Mouse (Mus musculus): ENCODE measurements around the gene Klc4. TPM values are rescaled to one million over a fixed set of nuclear protein-coding genes. Genes with fewer than 3 reads are reported as not detected.
A peak's percentile ranks its signal among the peaks of the same experiment; 100 is the strongest.

The Klc4 gene
- total and polyA plus RNA-seq, 3 experiments, result 5.4 to 9.5 TPM; not detected in 1

- Histone ChIP-seq H3K9ac (ENCODE audit: control insufficient read depth, low read depth, low read length, poor library complexity, severe bottlenecking) (peak overlapping the region; percentile 62), H3K4me3 (ENCODE audit: control insufficient read depth in 1 of 2, insufficient read depth in 1 of 2, low read depth in 2 of 2, low read length in 2 of 2) (peak overlapping the region; percentile 4 to 45; a peak in 3 of 4 replicates), H3K4me1 (ENCODE audit: control insufficient read depth in 1 of 2, insufficient read depth in 2 of 2, low read length in 2 of 2) (peaks cover 7 to 18% of the 10 kb centered on the region in 2 experiments; a peak in 3 of 4 replicates), H3K79me2 (ENCODE audit: control insufficient read depth, insufficient read depth, low read length, poor library complexity) (no peaks in the 10 kb centered on the region), H3K27ac (ENCODE audit: control insufficient read depth, low read depth, low read length) (peak overlapping the region; percentile 88), H3K27me3 (ENCODE audit: control insufficient read depth in 1 of 2, insufficient read depth in 2 of 2, low read length in 2 of 2) (no peaks in the 10 kb centered on the region; a peak in 1 of 4 replicates), H3K9me3 (replicated peaks; ENCODE audit: insufficient read depth, low read length) (no peaks in the 10 kb centered on the region), H3K36me3 (ENCODE audit: control insufficient read depth in 1 of 2, insufficient read depth in 2 of 2, low read length in 2 of 2) (peaks cover 0 to 6% of the 10 kb centered on the region in 2 experiments; a peak in 1 of 4 replicates)
- peak; percentile 76 for DNase-seq (ENCODE audit: low read depth, low spot score)
- peak; percentile 36 to 42; a peak in 3 of 4 replicates for TF ChIP-seq EP300 (IDR thresholded peaks at IDR 0.05; ENCODE audit: low read depth in 1 of 2, low read length in 2 of 2)
- peak; percentile 36; the same call in 1 of the 2 replicates for TF ChIP-seq KAT2A (conservative IDR thresholded peaks at IDR 0.05; ENCODE audit: low read depth, low read length)
- peak; percentile 47 for TF ChIP-seq GATA1 (IDR thresholded peaks at IDR 0.05; ENCODE audit: low read depth, low read length)
- TF ChIP-seq MXI1 (IDR thresholded peaks at IDR 0.05; ENCODE audit: low read depth, low read length), result peak; percentile 59
- no peak for TF ChIP-seq ZKSCAN1 (IDR thresholded peaks at IDR 0.05; ENCODE audit: low read depth, low read length)
- TF ChIP-seq TCF12 (IDR thresholded peaks at IDR 0.05; ENCODE audit: low read depth, low read length), result peak; percentile 19; the same call in 1 of the 2 replicates
- TF ChIP-seq RAD21 (IDR thresholded peaks at IDR 0.05; ENCODE audit: low read depth, low read length), result no peak
- TF ChIP-seq POLR2A (IDR thresholded peaks at IDR 0.05; ENCODE audit: control insufficient read depth in 1 of 2, insufficient read depth in 1 of 2, low read depth in 1 of 2, low read length in 2 of 2, poor library complexity in 1 of 2), result peak in 1 of 2 experiments; percentile 33; a peak in 1 of 4 replicates
- TF ChIP-seq SIN3A (IDR thresholded peaks at IDR 0.05; ENCODE audit: low read length), result no peak
- peak; percentile 33; the same call in 1 of the 2 replicates for TF ChIP-seq TBP (IDR thresholded peaks at IDR 0.05; ENCODE audit: low read depth, low read length)
- TF ChIP-seq RCOR1 (IDR thresholded peaks at IDR 0.05; ENCODE audit: low read depth, low read length), result peak; percentile 76; the same call in 1 of the 2 replicates
- TF ChIP-seq BHLHE40 (IDR thresholded peaks at IDR 0.05; ENCODE audit: borderline replicate concordance, low read depth, low read length), result 0 out of 2 replicates have a peak, but pooled peaks have one; percentile 6
- peak; percentile 49; the same call in 1 of the 2 replicates for TF ChIP-seq HCFC1 (IDR thresholded peaks at IDR 0.05; ENCODE audit: low read depth, low read length)
- 0 out of 2 replicates have a peak, but pooled peaks have one; percentile 58 for TF ChIP-seq UBTF (IDR thresholded peaks at IDR 0.05; ENCODE audit: borderline replicate concordance, insufficient read depth, low read depth, low read length)
- no peak for TF ChIP-seq ZC3H11A (IDR thresholded peaks at IDR 0.05; ENCODE audit: low read depth, low read length)
These were observed 56.9 kb downstream of the Klc4 start for GRCm38 (mm10) chr17:46588913-46589312.

DNA sequence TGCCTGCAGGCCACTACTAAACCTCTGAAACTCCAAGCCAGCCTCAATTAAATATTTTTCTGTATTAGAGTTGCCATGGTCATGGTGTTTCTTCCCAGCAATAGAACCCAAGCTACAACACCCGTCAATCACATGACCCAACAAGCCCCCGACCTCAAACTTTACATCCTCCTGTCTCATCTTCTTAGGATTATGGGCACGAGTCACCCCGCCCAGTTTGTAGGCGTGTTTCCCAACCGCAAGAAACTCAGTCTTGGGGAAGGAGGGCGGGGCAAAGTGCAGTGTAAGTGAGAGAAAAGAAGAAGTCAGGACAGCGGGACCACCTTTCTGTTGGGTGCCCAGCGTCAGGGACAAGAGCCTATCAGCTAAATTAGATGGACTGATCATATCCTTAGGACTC is 57.6 kb downstream of the Klc4 start:
- peak; percentile 95 for DNase-seq (ENCODE audit: low read depth, low spot score)
- Histone ChIP-seq H3K9me3 (replicated peaks; ENCODE audit: insufficient read depth, low read length) (no peaks in the 10 kb centered on the region), H3K27ac (ENCODE audit: control insufficient read depth, low read depth, low read length) (peak overlapping the region; percentile 88), H3K36me3 (ENCODE audit: control insufficient read depth in 1 of 2, insufficient read depth in 2 of 2, low read length in 2 of 2) (peaks cover 0 to 6% of the 10 kb centered on the region in 2 experiments; a peak in 1 of 4 replicates), H3K27me3 (ENCODE audit: control insufficient read depth in 1 of 2, insufficient read depth in 2 of 2, low read length in 2 of 2) (no peaks in the 10 kb centered on the region; a peak in 1 of 4 replicates), H3K9ac (ENCODE audit: control insufficient read depth, low read depth, low read length, poor library complexity, severe bottlenecking) (peak overlapping the region; percentile 62), H3K4me3 (ENCODE audit: control insufficient read depth in 1 of 2, insufficient read depth in 1 of 2, low read depth in 2 of 2, low read length in 2 of 2) (peak overlapping the region; percentile 21 to 43), H3K4me1 (ENCODE audit: control insufficient read depth in 1 of 2, insufficient read depth in 2 of 2, low read length in 2 of 2) (peaks cover 7 to 18% of the 10 kb centered on the region in 2 experiments; a peak in 3 of 4 replicates), H3K79me2 (ENCODE audit: control insufficient read depth, insufficient read depth, low read length, poor library complexity) (no peaks in the 10 kb centered on the region)
- TF ChIP-seq ELF1 (IDR thresholded peaks at IDR 0.05; ENCODE audit: low read depth, low read length) (no peak), TAL1 (IDR thresholded peaks at IDR 0.05; ENCODE audit: low read length) (no peak), JUND (IDR thresholded peaks at IDR 0.05; ENCODE audit: low read depth, low read length) (no peak), BHLHE40 (IDR thresholded peaks at IDR 0.05; ENCODE audit: borderline replicate concordance, low read depth, low read length) (peak; percentile 29; the same call in 1 of the 2 replicates), TBP (IDR thresholded peaks at IDR 0.05; ENCODE audit: low read depth, low read length) (0 out of 2 replicates have a peak, but pooled peaks have one; percentile 3), NELFE (IDR thresholded peaks at IDR 0.05; ENCODE audit: low read depth, low read length) (peak; percentile 22; the same call in 1 of the 2 replicates), USF1 (IDR thresholded peaks at IDR 0.05; ENCODE audit: low read depth, low read length) (peak; percentile 73), GATA1 (IDR thresholded peaks at IDR 0.05; ENCODE audit: low read depth, low read length) (no peak), POLR2A (IDR thresholded peaks at IDR 0.05; ENCODE audit: control insufficient read depth in 1 of 2, insufficient read depth in 1 of 2, low read depth in 1 of 2, low read length in 2 of 2, poor library complexity in 1 of 2) (peak in 1 of 2 experiments; percentile 22; a peak in 1 of 4 replicates), SIN3A (IDR thresholded peaks at IDR 0.05; ENCODE audit: low read length) (peak; percentile 22; the same call in 1 of the 2 replicates), EP300 (IDR thresholded peaks at IDR 0.05; ENCODE audit: low read depth in 1 of 2, low read length in 2 of 2) (peak in 1 of 2 experiments; percentile 20; a peak in 1 of 4 replicates), MYB (IDR thresholded peaks at IDR 0.05; ENCODE audit: low read depth, low read length) (no peak), ZMIZ1 (IDR thresholded peaks at IDR 0.05; ENCODE audit: low read depth, low read length) (0 out of 2 replicates have a peak, but pooled peaks have one; percentile 23), MAX (IDR thresholded peaks at IDR 0.05; ENCODE audit: low read length) (no peak), MAZ (IDR thresholded peaks at IDR 0.05; ENCODE audit: low read depth, low read length) (peak; percentile 73; the same call in 1 of the 2 replicates), USF2 (IDR thresholded peaks at IDR 0.05; ENCODE audit: borderline replicate concordance in 1 of 2, insufficient read depth in 1 of 2, low read depth in 1 of 2, low read length in 2 of 2) (no peak)
